Mouse (Mus musculus): ENCODE results near the gene Cyth4. TPM values are rescaled to one million over a fixed set of nuclear protein-coding genes. Genes with fewer than 3 reads are reported as not detected.

The Cyth4 gene
- polyA plus RNA-seq, 1 experiment from 2014 or later: 11.1 TPM

- 94% methylated on average over 3 of the region's 3 CpGs for WGBS
- no peak overlapping the region for H3K4me2 ChIP-seq (ENCODE audit: low read depth, low read length)
- no peak overlapping the region for H3K4me3 ChIP-seq (ENCODE audit: low read length)
- H3K27me3 ChIP-seq (ENCODE audit: control insufficient read depth, insufficient read depth, low read depth, low read length): no peaks in the 10 kb centered on the region
- no peaks in the 10 kb centered on the region for H3K36me3 ChIP-seq (ENCODE audit: control insufficient read depth, insufficient read depth, low read length)
- H3K27ac ChIP-seq (ENCODE audit: low read length): no peak overlapping the region
- no peak for ATAC-seq (ENCODE audit: low read depth)
- H3K4me1 ChIP-seq (replicated peaks; ENCODE audit: control insufficient read depth, insufficient read depth, low read length): no peaks in the 10 kb centered on the region
- no peak overlapping the region for H3K9ac ChIP-seq (ENCODE audit: low read length)
- H3K9me3 ChIP-seq (ENCODE audit: control insufficient read depth, low read length): no peaks in the 10 kb centered on the region
Measured at GRCm38 (mm10) chr15:78563344-78563743, 33.5 kb upstream of the Cyth4 start.

- Histone ChIP-seq H3K4me3 (ENCODE audit: low read length) (no peak overlapping the region), H3K9me3 (ENCODE audit: control insufficient read depth, low read length) (no peaks in the 10 kb centered on the region), H3K36me3 (ENCODE audit: control insufficient read depth, insufficient read depth, low read length) (no peaks in the 10 kb centered on the region), H3K4me1 (replicated peaks; ENCODE audit: control insufficient read depth, insufficient read depth, low read length) (no peaks in the 10 kb centered on the region), H3K4me2 (ENCODE audit: low read depth, low read length) (no peak overlapping the region), H3K9ac (ENCODE audit: low read length) (no peak overlapping the region), H3K27me3 (ENCODE audit: control insufficient read depth, insufficient read depth, low read depth, low read length) (no peaks in the 10 kb centered on the region), H3K27ac (ENCODE audit: low read length) (no peak overlapping the region)
- ATAC-seq (ENCODE audit: low read depth): no peak
- WGBS: 69% methylated on average over 5 of the region's 5 CpGs
Measured at GRCm38 (mm10) chr15:78563937-78564336, 32.9 kb upstream of the Cyth4 start.

GRCm38 (mm10) chr15:78564764-78565435, 31.9 kb upstream of the Cyth4 start:
- Histone ChIP-seq H3K4me1 (replicated peaks; ENCODE audit: control insufficient read depth, insufficient read depth, low read length) (no peaks in the 10 kb centered on the region), H3K9ac (ENCODE audit: low read length) (no peak overlapping the region), H3K4me2 (ENCODE audit: low read depth, low read length) (no peak overlapping the region), H3K27ac (ENCODE audit: low read length) (no peak overlapping the region), H3K27me3 (ENCODE audit: control insufficient read depth, insufficient read depth, low read depth, low read length) (no peaks in the 10 kb centered on the region), H3K36me3 (ENCODE audit: control insufficient read depth, insufficient read depth, low read length) (no peaks in the 10 kb centered on the region), H3K4me3 (ENCODE audit: low read length) (no peak overlapping the region), H3K9me3 (ENCODE audit: control insufficient read depth, low read length) (no peaks in the 10 kb centered on the region)
- WGBS: 59% methylated on average over 11 of the region's 11 CpGs
- no peak for ATAC-seq (ENCODE audit: low read depth)

GRCm38 (mm10) chr15:78567608-78568120, 29.2 kb upstream of the Cyth4 start:
- ATAC-seq (ENCODE audit: low read depth): no peak; the same call in 1 of the 2 replicates
- 63% methylated on average over 9 of the region's 9 CpGs for WGBS
- Histone ChIP-seq H3K27ac (ENCODE audit: low read length) (no peak overlapping the region), H3K9me3 (ENCODE audit: control insufficient read depth, low read length) (no peaks in the 10 kb centered on the region), H3K36me3 (ENCODE audit: control insufficient read depth, insufficient read depth, low read length) (no peaks in the 10 kb centered on the region), H3K4me1 (replicated peaks; ENCODE audit: control insufficient read depth, insufficient read depth, low read length) (no peaks in the 10 kb centered on the region), H3K27me3 (ENCODE audit: control insufficient read depth, insufficient read depth, low read depth, low read length) (no peaks in the 10 kb centered on the region), H3K4me3 (ENCODE audit: low read length) (no peak overlapping the region), H3K9ac (ENCODE audit: low read length) (no peak overlapping the region), H3K4me2 (ENCODE audit: low read depth, low read length) (no peak overlapping the region)

- Histone ChIP-seq H3K27ac (ENCODE audit: low read length) (no peak overlapping the region), H3K4me2 (ENCODE audit: low read depth, low read length) (no peak overlapping the region), H3K4me3 (ENCODE audit: low read length) (no peak overlapping the region), H3K9ac (ENCODE audit: low read length) (no peak overlapping the region), H3K36me3 (ENCODE audit: control insufficient read depth, insufficient read depth, low read length) (no peaks in the 10 kb centered on the region), H3K9me3 (ENCODE audit: control insufficient read depth, low read length) (no peaks in the 10 kb centered on the region), H3K4me1 (replicated peaks; ENCODE audit: control insufficient read depth, insufficient read depth, low read length) (peaks cover 2% of the 10 kb centered on the region; the same call in 1 of the 2 replicates), H3K27me3 (ENCODE audit: control insufficient read depth, insufficient read depth, low read depth, low read length) (no peaks in the 10 kb centered on the region; the same call in 1 of the 2 replicates)
- ATAC-seq (ENCODE audit: low read depth): no peak
- 92% methylated on average over 5 of the region's 5 CpGs for WGBS
Measured at GRCm38 (mm10) chr15:78570170-78570569, 26.7 kb upstream of the Cyth4 start.

GRCm38 (mm10) chr15:78571554-78572269, 25.1 kb upstream of the Cyth4 start:
- Histone ChIP-seq H3K4me2 (ENCODE audit: low read depth, low read length) (no peak overlapping the region), H3K9ac (ENCODE audit: low read length) (no peak overlapping the region), H3K27ac (ENCODE audit: low read length) (no peak overlapping the region), H3K4me1 (replicated peaks; ENCODE audit: control insufficient read depth, insufficient read depth, low read length) (peaks cover 2% of the 10 kb centered on the region; the same call in 1 of the 2 replicates), H3K36me3 (ENCODE audit: control insufficient read depth, insufficient read depth, low read length) (no peaks in the 10 kb centered on the region), H3K4me3 (ENCODE audit: low read length) (peak overlapping the region; percentile 18), H3K9me3 (ENCODE audit: control insufficient read depth, low read length) (no peaks in the 10 kb centered on the region), H3K27me3 (ENCODE audit: control insufficient read depth, insufficient read depth, low read depth, low read length) (no peaks in the 10 kb centered on the region; the same call in 1 of the 2 replicates)
- WGBS: 33% methylated on average over 16 of the region's 16 CpGs
- ATAC-seq (ENCODE audit: low read depth): no peak

GRCm38 (mm10) chr15:78572270-78572600, 24.6 kb upstream of the Cyth4 start:
- no peaks in the 10 kb centered on the region for H3K9me3 ChIP-seq (ENCODE audit: control insufficient read depth, low read length)
- no peaks in the 10 kb centered on the region; the same call in 1 of the 2 replicates for H3K27me3 ChIP-seq (ENCODE audit: control insufficient read depth, insufficient read depth, low read depth, low read length)
- no peaks in the 10 kb centered on the region for H3K36me3 ChIP-seq (ENCODE audit: control insufficient read depth, insufficient read depth, low read length)
- H3K27ac ChIP-seq (ENCODE audit: low read length): no peak overlapping the region
- H3K4me3 ChIP-seq (ENCODE audit: low read length): peak overlapping the region; percentile 18
- H3K4me1 ChIP-seq (replicated peaks; ENCODE audit: control insufficient read depth, insufficient read depth, low read length): peaks cover 2% of the 10 kb centered on the region; the same call in 1 of the 2 replicates
- ATAC-seq (ENCODE audit: low read depth): no peak
- WGBS: 85% methylated on average over 5 of the region's 5 CpGs
- no peak overlapping the region for H3K4me2 ChIP-seq (ENCODE audit: low read depth, low read length)
- H3K9ac ChIP-seq (ENCODE audit: low read length): no peak overlapping the region

GRCm38 (mm10) chr15:78572658-78573397, 24.0 kb upstream of the Cyth4 start, which contains the start of gene Rac2:
Gene Rac2 (minus strand): TSS chr15:78572783.
- ATAC-seq (ENCODE audit: low read depth): peak; percentile 46; the same call in 1 of the 2 replicates
- peaks cover 2% of the 10 kb centered on the region; the same call in 1 of the 2 replicates for H3K4me1 ChIP-seq (replicated peaks; ENCODE audit: control insufficient read depth, insufficient read depth, low read length)
- WGBS: 42% methylated on average over 8 of the region's 8 CpGs
- H3K27ac ChIP-seq (ENCODE audit: low read length): no peak within 1 kb of the TSS
- H3K4me2 ChIP-seq (ENCODE audit: low read depth, low read length): no peak within 1 kb of the TSS
- H3K27me3 ChIP-seq (ENCODE audit: control insufficient read depth, insufficient read depth, low read depth, low read length): no peaks in the 10 kb centered on the region; the same call in 1 of the 2 replicates
- peak within 1 kb of the TSS; percentile 18 for H3K4me3 ChIP-seq (ENCODE audit: low read length)
- no peaks in the 10 kb centered on the region for H3K9me3 ChIP-seq (ENCODE audit: control insufficient read depth, low read length)
- H3K9ac ChIP-seq (ENCODE audit: low read length): no peak within 1 kb of the TSS
- H3K36me3 ChIP-seq (ENCODE audit: control insufficient read depth, insufficient read depth, low read length): no peaks in the 10 kb centered on the region

Data from lung, embryonic 16.5 days (tissue).